Mouse (Mus musculus) hindbrain, embryonic 15.5 days (tissue): Measurements from ENCODE around the gene Dnajb9. TPM values are rescaled to one million over a fixed set of nuclear protein-coding genes. Genes with fewer than 3 reads are reported as not detected.
"Not testable (repeated sequence)": the region's sequence is repeated elsewhere in the genome, so short reads cannot be mapped to it uniquely, and the experiment has no call there.

Source experiments
- ATAC-seq: fragments of 200-750 bp; cut with Nextera tagmentation; 2 replicates; pipeline ENCODE4 v1.8.0; 2017; ENCODE audit warnings: low read depth, moderate number of reproducible peaks, moderate TSS enrichment; ENCODE audit not compliant: low FRiP score
- H3K27ac ChIP-seq: fragments of 300-500 bp; sonication (generic); replicated peaks from 2 replicates; pipeline ENCODE4 v1.5.1; 2015; ENCODE audit warnings: mild to moderate bottlenecking, inconsistent platforms
- H3K27me3 ChIP-seq: fragments of 300-500 bp; sonication (generic); 2 replicates; pipeline ENCODE4 v1.6.1; 2015; ENCODE audit warnings: control low read depth, inconsistent platforms
- H3K36me3 ChIP-seq: fragments of 300-500 bp; sonication (generic); 2 replicates; pipeline ENCODE4 v1.6.1; 2015; ENCODE audit warnings: control low read depth, inconsistent platforms
- H3K4me1 ChIP-seq: fragments of 300-500 bp; sonication (generic); replicated peaks from 2 replicates; pipeline ENCODE4 v1.6.1; 2015; ENCODE audit warnings: control low read depth, inconsistent platforms
- H3K4me2 ChIP-seq: fragments of 300-500 bp; sonication (generic); 2 replicates; pipeline ENCODE4 v1.6.1; 2015; ENCODE audit warnings: moderate library complexity, mild to moderate bottlenecking, inconsistent platforms
- H3K4me3 ChIP-seq: fragments of 300-500 bp; sonication (generic); 2 replicates; pipeline ENCODE4 v1.5.1; 2015; ENCODE audit warnings: mild to moderate bottlenecking, inconsistent platforms
- H3K9ac ChIP-seq: fragments of 300-500 bp; sonication (generic); 2 replicates; pipeline ENCODE4 v1.6.1; 2015; ENCODE audit warnings: inconsistent platforms
- H3K9me3 ChIP-seq: fragments of 300-500 bp; sonication (generic); 2 replicates; pipeline ENCODE4 v1.6.1; 2016; ENCODE audit warnings: control low read depth, inconsistent platforms
- WGBS: fragments of 180-500 bp; shearing (Covaris S2); methylation state at CpG from one replicate; pipeline ENCODE4 v1.1.7; 2015; 5-methylcytosine and 5-hydroxymethylcytosine counted together
- polyA plus RNA-seq: library from polyadenylated mRNA; unstranded; fragments of >200 nt; fragmentation: Nextera tagmentation; extraction: Ambion mirVana; gene quantifications from 2 replicates; pipeline ENCODE4 v1.2.1, GENCODE M21; 2015

The Dnajb9 gene
- 32.3 and 32.8 TPM in 2 replicates for polyA plus RNA-seq

GRCm38 (mm10) chr12:44209824-44210752, at the start of gene Dnajb9:
Gene Dnajb9, minus strand, starts transcription at chr12:44210326.
- H3K4me2 ChIP-seq = peak within 1 kb of the TSS; percentile 96
- H3K9me3 ChIP-seq = no peaks in the 10 kb centered on the region
- WGBS = under 1% methylated on average over 75 of the region's 77 CpGs
- peak within 1 kb of the TSS; percentile 84 for H3K27ac ChIP-seq
- peak; percentile 99 for ATAC-seq
- H3K36me3 ChIP-seq = peaks cover 4% of the 10 kb centered on the region
- peaks cover 20% of the 10 kb centered on the region for H3K4me1 ChIP-seq
- peak within 1 kb of the TSS; percentile 74 for H3K4me3 ChIP-seq
- peak within 1 kb of the TSS; percentile 77 for H3K9ac ChIP-seq
- H3K27me3 ChIP-seq = no peaks in the 10 kb centered on the region

- Histone ChIP-seq H3K4me3 (no peak overlapping the region), H3K4me2 (no peak overlapping the region), H3K9ac (no peak overlapping the region), H3K36me3 (no peaks in the 10 kb centered on the region), H3K9me3 (no peaks in the 10 kb centered on the region), H3K27ac (no peak overlapping the region), H3K27me3 (no peaks in the 10 kb centered on the region), H3K4me1 (no peaks in the 10 kb centered on the region)
- WGBS = 76% methylated on average over 9 of the region's 9 CpGs
- ATAC-seq = no peak
Measured at GRCm38 (mm10) chr12:44248309-44248977, 38.3 kb upstream of the Dnajb9 start.

- Histone ChIP-seq H3K9me3 (no peaks in the 10 kb centered on the region), H3K4me1 (no peaks in the 10 kb centered on the region), H3K27ac (no peak overlapping the region), H3K4me3 (no peak overlapping the region), H3K36me3 (no peaks in the 10 kb centered on the region), H3K9ac (no peak overlapping the region), H3K4me2 (no peak overlapping the region), H3K27me3 (no peaks in the 10 kb centered on the region)
- no peak for ATAC-seq
- 83% methylated on average over 3 of the region's 3 CpGs for WGBS
Measured at GRCm38 (mm10) chr12:44245739-44246138, 35.6 kb upstream of the Dnajb9 start.

- no peak overlapping the region for H3K9ac ChIP-seq
- no peak overlapping the region for H3K4me2 ChIP-seq
- 92% methylated on average over 4 of the region's 4 CpGs for whole genome bisulfite sequencing
- H3K4me3 ChIP-seq = no peak overlapping the region
- H3K36me3 ChIP-seq = no peaks in the 10 kb centered on the region
- H3K27me3 ChIP-seq = no peaks in the 10 kb centered on the region
- H3K9me3 ChIP-seq = no peaks in the 10 kb centered on the region
- no peaks in the 10 kb centered on the region for H3K4me1 ChIP-seq
- no peak for ATAC-seq
- no peak overlapping the region for H3K27ac ChIP-seq
Measured at GRCm38 (mm10) chr12:44242407-44242806, 32.3 kb upstream of the Dnajb9 start.

GRCm38 (mm10) chr12:44241090-44241489, 31.0 kb upstream of the Dnajb9 start:
- ATAC-seq = no peak
- H3K27ac ChIP-seq = no peak overlapping the region
- no peak overlapping the region for H3K4me2 ChIP-seq
- H3K4me3 ChIP-seq = no peak overlapping the region
- H3K4me1 ChIP-seq = no peaks in the 10 kb centered on the region
- H3K27me3 ChIP-seq = no peaks in the 10 kb centered on the region
- no peaks in the 10 kb centered on the region for H3K9me3 ChIP-seq
- no peak overlapping the region for H3K9ac ChIP-seq
- no peaks in the 10 kb centered on the region for H3K36me3 ChIP-seq
- 72% methylated on average over 7 of the region's 7 CpGs for WGBS

GRCm38 (mm10) chr12:44224650-44225049, 14.5 kb upstream of the Dnajb9 start:
- Histone ChIP-seq H3K9ac (no peak overlapping the region), H3K9me3 (no peaks in the 10 kb centered on the region), H3K36me3 (no peaks in the 10 kb centered on the region), H3K27me3 (no peaks in the 10 kb centered on the region), H3K4me2 (no peak overlapping the region), H3K4me3 (no peak overlapping the region), H3K4me1 (no peaks in the 10 kb centered on the region), H3K27ac (no peak overlapping the region)
- ATAC-seq = no peak
- WGBS = 72% methylated on average over 3 of the region's 3 CpGs

GRCm38 (mm10) chr12:44223044-44223443, 12.9 kb upstream of the Dnajb9 start:
- WGBS = 70% methylated on average over 3 of the region's 3 CpGs

GRCm38 (mm10) chr12:44221651-44222356, 11.7 kb upstream of the Dnajb9 start:
- Histone ChIP-seq H3K36me3 (no peaks in the 10 kb centered on the region), H3K9me3 (no peaks in the 10 kb centered on the region), H3K4me2 (peak overlapping the region; percentile 83), H3K4me1 (no peaks in the 10 kb centered on the region), H3K27me3 (no peaks in the 10 kb centered on the region), H3K9ac (peak overlapping the region; percentile 61), H3K4me3 (peak overlapping the region; percentile 67), H3K27ac (no peak overlapping the region)
- 1% methylated on average over 88 of the region's 89 CpGs for WGBS
- 0 out of 2 replicates have a peak, but pooled peaks have one; percentile 27 for ATAC-seq

More at GRCm38 (mm10) chr12:44223044-44223443, 12.9 kb upstream of the Dnajb9 start:
- Histone ChIP-seq H3K27me3 (no peaks in the 10 kb centered on the region), H3K4me3 (no peak overlapping the region), H3K36me3 (no peaks in the 10 kb centered on the region), H3K27ac (no peak overlapping the region), H3K9me3 (no peaks in the 10 kb centered on the region), H3K4me1 (no peaks in the 10 kb centered on the region), H3K9ac (no peak overlapping the region), H3K4me2 (no peak overlapping the region)
- ATAC-seq = no peak

GRCm38 (mm10) chr12:44221070-44221469, 10.9 kb upstream of the Dnajb9 start, which contains the start of gene Pnpla8:
Gene Pnpla8, plus strand, starts transcription at chr12:44221370.
- peak within 1 kb of the TSS; percentile 83 for H3K4me2 ChIP-seq
- not testable (repeated sequence) for H3K4me1 ChIP-seq, H3K9me3 ChIP-seq, H3K27me3 ChIP-seq, ATAC-seq, H3K36me3 ChIP-seq, H3K27ac ChIP-seq
- 94% methylated on average over 2 of the region's 2 CpGs for WGBS
- peak within 1 kb of the TSS; percentile 67 for H3K4me3 ChIP-seq
- H3K9ac ChIP-seq = peak within 1 kb of the TSS; percentile 61

GRCm38 (mm10) chr12:44211555-44211954, 1.4 kb upstream of the Dnajb9 start:
- H3K4me1 ChIP-seq = peaks cover 20% of the 10 kb centered on the region
- H3K4me2 ChIP-seq = no peak overlapping the region
- no peaks in the 10 kb centered on the region for H3K36me3 ChIP-seq
- H3K4me3 ChIP-seq = no peak overlapping the region
- no peaks in the 10 kb centered on the region for H3K9me3 ChIP-seq
- no peak overlapping the region for H3K27ac ChIP-seq
- H3K27me3 ChIP-seq = no peaks in the 10 kb centered on the region
- WGBS = 90% methylated on average over 3 of the region's 3 CpGs
- no peak for ATAC-seq
- H3K9ac ChIP-seq = no peak overlapping the region

GRCm38 (mm10) chr12:44209141-44209823, 844 bp downstream of the Dnajb9 start:
- peak overlapping the region; percentile 96 for H3K4me2 ChIP-seq
- H3K9me3 ChIP-seq = no peaks in the 10 kb centered on the region
- H3K27ac ChIP-seq = peak overlapping the region; percentile 84
- peak overlapping the region; percentile 77 for H3K9ac ChIP-seq
- no peaks in the 10 kb centered on the region for H3K27me3 ChIP-seq
- H3K4me1 ChIP-seq = peaks cover 20% of the 10 kb centered on the region
- H3K4me3 ChIP-seq = peak overlapping the region; percentile 74
- ATAC-seq = no peak
- H3K36me3 ChIP-seq = peaks cover 4% of the 10 kb centered on the region
- 0% methylated on average over 37 of the region's 37 CpGs for WGBS
